Mouse (Mus musculus) small intestine, adult 2 months (tissue): ENCODE data around the gene Gpr35.

Experiments used
- CTCF ChIP-seq: fragments of 200-500 bp; IDR thresholded peaks from 2 replicates; pipeline ENCODE4 v1.5.1; 2012; ENCODE audit warnings: low read depth, mild to moderate bottlenecking, control low read depth, inconsistent platforms, low read length, moderate library complexity, mixed read lengths; ENCODE audit not compliant: insufficient replicate concordance, insufficient read length; ENCODE audit errors: extremely low read depth
- POLR2A ChIP-seq: fragments of 200-500 bp; IDR thresholded peaks from 2 replicates; pipeline ENCODE4 v1.6.1; 2012; ENCODE audit warnings: low read depth, mild to moderate bottlenecking, control low read depth, inconsistent platforms, low read length, moderate library complexity

DNA sequence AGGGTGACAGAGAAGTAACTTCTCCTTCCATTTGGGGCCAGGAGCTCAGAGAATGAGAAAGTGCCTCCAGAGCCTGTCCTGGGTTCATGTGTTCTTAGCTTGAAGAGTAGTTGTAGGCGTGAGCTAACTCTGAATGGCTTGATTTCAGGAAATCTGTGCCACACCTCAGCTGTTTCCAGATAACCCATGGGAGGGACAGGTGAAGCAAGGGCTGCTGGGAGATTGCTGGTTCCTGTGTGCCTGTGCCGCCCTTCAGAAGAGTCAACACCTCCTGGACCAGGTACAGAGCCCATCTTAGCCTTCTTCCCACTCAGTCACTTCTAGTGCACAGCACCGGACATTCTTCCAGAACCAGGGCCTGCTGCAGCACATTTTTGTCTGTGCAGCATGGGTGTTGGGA is 12.9 kb upstream of the Gpr35 start:
- TF ChIP-seq POLR2A (no peak), CTCF (no peak)
